Mouse (Mus musculus): ENCODE measurements around the gene Zfp473. TPM values are rescaled to one million over a fixed set of nuclear protein-coding genes. Genes with fewer than 3 reads are reported as not detected.

Zfp473 gene
- polyA plus RNA-seq, 1 experiment from 2014 or later: 2.0 TPM

- Histone ChIP-seq H3K4me2 (ENCODE audit: low read depth, low read length) (no peak overlapping the region), H3K4me1 (replicated peaks; ENCODE audit: control insufficient read depth, insufficient read depth, low read length) (peaks cover 16% of the 10 kb centered on the region), H3K27me3 (ENCODE audit: control insufficient read depth, insufficient read depth, low read depth, low read length) (no peaks in the 10 kb centered on the region), H3K27ac (ENCODE audit: low read length) (no peak overlapping the region), H3K4me3 (ENCODE audit: low read length) (no peak overlapping the region), H3K36me3 (ENCODE audit: control insufficient read depth, insufficient read depth, low read length) (no peaks in the 10 kb centered on the region), H3K9me3 (ENCODE audit: control insufficient read depth, low read length) (no peaks in the 10 kb centered on the region), H3K9ac (ENCODE audit: low read length) (no peak overlapping the region)
- 66% methylated on average over 3 of the region's 3 CpGs for WGBS
- ATAC-seq (ENCODE audit: low read depth): no peak
Observed at GRCm38 (mm10) chr7:44688890-44689289, 62.0 kb downstream of the Zfp473 start.

GRCm38 (mm10) chr7:44685531-44686402 lies 65.1 kb downstream of the Zfp473 start:
- Histone ChIP-seq H3K4me3 (ENCODE audit: low read length) (no peak overlapping the region), H3K27ac (ENCODE audit: low read length) (peak overlapping the region; percentile 69), H3K4me1 (replicated peaks; ENCODE audit: control insufficient read depth, insufficient read depth, low read length) (peaks cover 12% of the 10 kb centered on the region), H3K27me3 (ENCODE audit: control insufficient read depth, insufficient read depth, low read depth, low read length) (no peaks in the 10 kb centered on the region), H3K4me2 (ENCODE audit: low read depth, low read length) (no peak overlapping the region), H3K9me3 (ENCODE audit: control insufficient read depth, low read length) (no peaks in the 10 kb centered on the region), H3K36me3 (ENCODE audit: control insufficient read depth, insufficient read depth, low read length) (no peaks in the 10 kb centered on the region), H3K9ac (ENCODE audit: low read length) (no peak overlapping the region)
- peak; percentile 81 for ATAC-seq (ENCODE audit: low read depth)
- 37% methylated on average over 16 of the region's 17 CpGs for WGBS

- ATAC-seq (ENCODE audit: low read depth): peak; percentile 78
- no peak overlapping the region for H3K9ac ChIP-seq (ENCODE audit: low read length)
- peaks cover 12% of the 10 kb centered on the region for H3K4me1 ChIP-seq (replicated peaks; ENCODE audit: control insufficient read depth, insufficient read depth, low read length)
- no peaks in the 10 kb centered on the region for H3K27me3 ChIP-seq (ENCODE audit: control insufficient read depth, insufficient read depth, low read depth, low read length)
- no peaks in the 10 kb centered on the region for H3K9me3 ChIP-seq (ENCODE audit: control insufficient read depth, low read length)
- WGBS: 50% methylated on average over 8 of the region's 8 CpGs
- H3K36me3 ChIP-seq (ENCODE audit: control insufficient read depth, insufficient read depth, low read length): no peaks in the 10 kb centered on the region
- H3K4me3 ChIP-seq (ENCODE audit: low read length): no peak overlapping the region
- H3K27ac ChIP-seq (ENCODE audit: low read length): peak overlapping the region; percentile 69
- H3K4me2 ChIP-seq (ENCODE audit: low read depth, low read length): no peak overlapping the region
Observed at GRCm38 (mm10) chr7:44683656-44684055, 67.2 kb downstream of the Zfp473 start.

Other genes starting within 250 kb of the Zfp473 start
- 0.63 and 1.2 TPM in 2 replicates for gene Mybpc2, start 226.4 kb downstream of the Zfp473 start, polyA plus RNA-seq (2015; fragmentation: Nextera tagmentation; extraction: Ambion mirVana)
- 0.33 and 1.1 TPM in 2 replicates for gene Spib, start 219.0 kb downstream of the Zfp473 start, polyA plus RNA-seq (2015; fragmentation: Nextera tagmentation; extraction: Ambion mirVana)
- 100 and 109 TPM in 2 replicates for gene Pold1, start 202.2 kb downstream of the Zfp473 start, polyA plus RNA-seq (2015; fragmentation: Nextera tagmentation; extraction: Ambion mirVana)
- 86.2 and 87.0 TPM in 2 replicates for gene Nr1h2, start 197.1 kb downstream of the Zfp473 start, polyA plus RNA-seq (2015; fragmentation: Nextera tagmentation; extraction: Ambion mirVana)
- gene Napsa, start 178.7 kb downstream of the Zfp473 start, polyA plus RNA-seq (2015; fragmentation: Nextera tagmentation; extraction: Ambion mirVana): 93.0 and 140 TPM in 2 replicates
- 1.5 and 2.1 TPM in 2 replicates for gene Kcnc3, start 160.4 kb downstream of the Zfp473 start, polyA plus RNA-seq (2015; fragmentation: Nextera tagmentation; extraction: Ambion mirVana)
- gene Myh14, start 80.2 kb downstream of the Zfp473 start, polyA plus RNA-seq (2015; fragmentation: Nextera tagmentation; extraction: Ambion mirVana): 38.8 and 39.4 TPM in 2 replicates
- gene Izumo2, start 42.3 kb downstream of the Zfp473 start, polyA plus RNA-seq (2015; fragmentation: Nextera tagmentation; extraction: Ambion mirVana): not detected in 2 replicates
- gene Vrk3, start 2.6 kb downstream of the Zfp473 start, polyA plus RNA-seq (2015; fragmentation: Nextera tagmentation; extraction: Ambion mirVana): 46.9 and 53.0 TPM in 2 replicates
- 88.6 and 98.6 TPM in 2 replicates for gene Nup62, start 65.0 kb upstream of the Zfp473 start, polyA plus RNA-seq (2015; fragmentation: Nextera tagmentation; extraction: Ambion mirVana)
- gene Il4i1, start 65.3 kb upstream of the Zfp473 start, polyA plus RNA-seq (2015; fragmentation: Nextera tagmentation; extraction: Ambion mirVana): 1.4 and 1.7 TPM in 2 replicates
- gene Atf5, start 65.6 kb upstream of the Zfp473 start, polyA plus RNA-seq (2015; fragmentation: Nextera tagmentation; extraction: Ambion mirVana): 3.3 and 3.5 TPM in 2 replicates
- 92.3 and 95.6 TPM in 2 replicates for gene Akt1s1, start 97.9 kb upstream of the Zfp473 start, polyA plus RNA-seq (2015; fragmentation: Nextera tagmentation; extraction: Ambion mirVana)
- gene Tbc1d17, start 98.0 kb upstream of the Zfp473 start, polyA plus RNA-seq (2015; fragmentation: Nextera tagmentation; extraction: Ambion mirVana): 83.7 and 84.4 TPM in 2 replicates
- gene Pnkp, start 106.1 kb upstream of the Zfp473 start, polyA plus RNA-seq (2015; fragmentation: Nextera tagmentation; extraction: Ambion mirVana): 38.0 and 39.0 TPM in 2 replicates
- 302 and 307 TPM in 2 replicates for gene Ptov1, start 118.7 kb upstream of the Zfp473 start, polyA plus RNA-seq (2015; fragmentation: Nextera tagmentation; extraction: Ambion mirVana)
- gene Med25, start 141.7 kb upstream of the Zfp473 start, polyA plus RNA-seq (2015; fragmentation: Nextera tagmentation; extraction: Ambion mirVana): 97.3 and 102 TPM in 2 replicates
- 22.4 and 24.3 TPM in 2 replicates for gene Fuz, start 145.0 kb upstream of the Zfp473 start, polyA plus RNA-seq (2015; fragmentation: Nextera tagmentation; extraction: Ambion mirVana)
- 58.2 and 63.7 TPM in 2 replicates for gene Ap2a1, start 178.4 kb upstream of the Zfp473 start, polyA plus RNA-seq (2015; fragmentation: Nextera tagmentation; extraction: Ambion mirVana)
- 0.15 and 0.44 TPM in 2 replicates for gene Tsks, start 192.2 kb upstream of the Zfp473 start, polyA plus RNA-seq (2015; fragmentation: Nextera tagmentation; extraction: Ambion mirVana)
- gene Cpt1c, start 223.8 kb upstream of the Zfp473 start, polyA plus RNA-seq (2015; fragmentation: Nextera tagmentation; extraction: Ambion mirVana): 17.1 and 17.5 TPM in 2 replicates
- 413 and 457 TPM in 2 replicates for gene Prmt1, start 235.5 kb upstream of the Zfp473 start, polyA plus RNA-seq (2015; fragmentation: Nextera tagmentation; extraction: Ambion mirVana)
- 96.5 and 108 TPM in 2 replicates for gene Irf3, start 246.6 kb upstream of the Zfp473 start, polyA plus RNA-seq (2015; fragmentation: Nextera tagmentation; extraction: Ambion mirVana)
- 62.0 and 64.5 TPM in 2 replicates for gene Bcl2l12, start 247.7 kb upstream of the Zfp473 start, polyA plus RNA-seq (2015; fragmentation: Nextera tagmentation; extraction: Ambion mirVana)

Measured in lung, embryonic 16.5 days (tissue).